Mouse (Mus musculus) myocyte (in vitro differentiated cells): ENCODE measurements around the gene Jade2.

Source experiments
- CEBPB ChIP-seq: IDR thresholded peaks from 2 replicates; pipeline ENCODE4 v1.6.1; 2011; ENCODE audit warnings: mild to moderate bottlenecking, moderate library complexity; ENCODE audit not compliant: poor library complexity, insufficient read depth, severe bottlenecking
- E2F4 ChIP-seq: IDR thresholded peaks from one replicate; pipeline ENCODE4 v1.6.1; 2011; ENCODE audit warnings: mild to moderate bottlenecking, control low read depth, moderate library complexity; ENCODE audit not compliant: insufficient read depth
- MAX ChIP-seq: IDR thresholded peaks from one replicate; pipeline ENCODE4 v1.6.1; 2011; ENCODE audit warnings: low read depth, mild to moderate bottlenecking, control low read depth
- MYOD1 ChIP-seq, 3 experiments: IDR thresholded peaks; one replicate each; pipeline ENCODE4 v1.6.1; 2011; ENCODE audit warnings: control low read depth in 2 of 3, low read depth in 2 of 3, mild to moderate bottlenecking in 2 of 3, moderate library complexity in 1 of 3; ENCODE audit not compliant: insufficient read length in 2 of 3, control insufficient read depth in 1 of 3
- MYOG ChIP-seq, 3 experiments: IDR thresholded peaks; one replicate each; pipeline ENCODE4 v1.6.1; 2011; ENCODE audit warnings: control low read depth in 2 of 3, low read depth in 2 of 3, mild to moderate bottlenecking in 2 of 3; ENCODE audit not compliant: insufficient read length in 2 of 3, control insufficient read depth in 1 of 3, insufficient read depth in 1 of 3
- POLR2A ChIP-seq: IDR thresholded peaks from one replicate; pipeline ENCODE4 v1.6.1; 2011; ENCODE audit warnings: low read depth, mild to moderate bottlenecking, control low read depth, moderate library complexity; ENCODE audit not compliant: insufficient read length
- POLR2AphosphoS2 ChIP-seq: IDR thresholded peaks from one replicate; pipeline ENCODE4 v1.6.1; 2011; ENCODE audit warnings: low read depth, control low read depth; ENCODE audit not compliant: insufficient read length
- SRF ChIP-seq: IDR thresholded peaks from one replicate; pipeline ENCODE4 v1.6.1; 2011; ENCODE audit warnings: low read depth; ENCODE audit not compliant: control insufficient read depth, insufficient read length
- TCF12 ChIP-seq: IDR thresholded peaks from one replicate; pipeline ENCODE4 v1.6.1; 2011; ENCODE audit warnings: mild to moderate bottlenecking, control low read depth; ENCODE audit not compliant: poor library complexity, insufficient read depth, severe bottlenecking
- TCF3 ChIP-seq: IDR thresholded peaks from one replicate; pipeline ENCODE4 v1.6.1; 2011; ENCODE audit warnings: low read depth, control low read depth; ENCODE audit not compliant: insufficient read length
- USF1 ChIP-seq: IDR thresholded peaks from one replicate; pipeline ENCODE4 v1.6.1; 2011; ENCODE audit warnings: low read depth, mild to moderate bottlenecking, control low read depth, moderate library complexity

- TF ChIP-seq MYOD1 (IDR thresholded peaks at IDR 0.05; ENCODE audit: control insufficient read depth in 1 of 3, insufficient read length in 2 of 3, low read depth in 2 of 3) (no peak), POLR2A (no peak), POLR2AphosphoS2 (no peak), USF1 (no peak), TCF3 (no peak), MAX (no peak), MYOG (IDR thresholded peaks at IDR 0.05; ENCODE audit: control insufficient read depth in 1 of 3, insufficient read depth in 1 of 3, insufficient read length in 2 of 3, low read depth in 2 of 3) (no peak), SRF (no peak), CEBPB (no peak), E2F4 (no peak), TCF12 (no peak)
These were observed 32.5 kb downstream of the Jade2 start for GRCm38 (mm10) chr11:51824867-51825424.
